In the genomic region with DNA sequence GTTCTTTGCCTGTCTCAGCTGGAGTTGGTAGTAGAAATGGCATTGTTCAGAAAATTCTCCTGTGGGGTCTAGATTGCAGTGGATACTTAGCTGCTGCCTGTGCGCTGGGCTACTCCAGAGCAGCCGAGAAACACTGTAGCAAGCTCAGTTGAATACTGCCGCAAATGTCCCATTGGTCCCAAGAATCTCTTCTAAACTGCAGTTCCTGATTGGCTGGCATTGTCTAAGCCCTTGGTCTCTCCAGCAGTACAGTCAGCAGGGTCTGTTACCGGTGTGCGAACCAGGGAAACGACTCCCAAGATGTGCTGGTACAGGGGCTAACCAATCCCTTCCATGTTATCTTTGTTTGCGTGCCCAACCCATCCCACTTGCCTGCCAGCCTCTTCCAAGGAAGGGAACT, we compare ENCODE assay signal across 13 mouse cellular contexts. TPM values are rescaled to one million over a fixed set of nuclear protein-coding genes. Genes with fewer than 3 reads are reported as not detected.
"Had no signal": no experiment of that assay in that cellular context is flagged by ENCODE, and none has a peak within 500 bp of the region (broad histone marks: within the 10 kb centered on the region; RNA-seq: fewer than 3 reads in every experiment).

No protein-coding gene starts in this region.

- DNase-seq: cerebellum, adult 8-10 months; cerebellum, adult 9-10 months; cerebellum, adult 9-11 months; cerebellum, postnatal 25 days; cerebellum, postnatal 36 days; embryo, embryonic 11 days; forebrain, postnatal 0 days; gastrocnemius, postnatal 25 days; gastrocnemius, postnatal 36 days; heart, adult 18-20 months; heart, adult 2 months had no signal

RNA-seq across cellular contexts. Expression of a gene that starts 32.2 kb away (rescaled TPM):
- total RNA-seq: common myeloid progenitor, adult 5-6 weeks; forebrain, postnatal 0 days; granulocyte monocyte progenitor cell, adult 5-6 weeks had no signal
